Mouse (Mus musculus): ENCODE data around the gene Ppil1. TPM values are rescaled to one million over a fixed set of nuclear protein-coding genes. Genes with fewer than 3 reads are reported as not detected.

The Ppil1 gene
- polyA plus RNA-seq, 1 experiment from 2014 or later: 178 TPM

Other genes with a start within 250 kb of the Ppil1 start
- gene Srsf3, start 231.6 kb downstream of the Ppil1 start, polyA plus RNA-seq (2016; fragmentation: Nextera tagmentation; extraction: Ambion mirVana): 798 and 826 TPM in 2 replicates
- gene Cdkn1a, start 173.2 kb downstream of the Ppil1 start, polyA plus RNA-seq (2016; fragmentation: Nextera tagmentation; extraction: Ambion mirVana): 54.1 and 59.9 TPM in 2 replicates
- gene Rab44, start 150.0 kb downstream of the Ppil1 start, polyA plus RNA-seq (2016; fragmentation: Nextera tagmentation; extraction: Ambion mirVana): 0.14 and 0.26 TPM in 2 replicates
- 5.6 and 6.4 TPM in 2 replicates for gene Cpne5, start 26.0 kb downstream of the Ppil1 start, polyA plus RNA-seq (2016; fragmentation: Nextera tagmentation; extraction: Ambion mirVana)
- 45.7 and 52.8 TPM in 2 replicates for gene BC004004, start 4.6 kb upstream of the Ppil1 start, polyA plus RNA-seq (2016; fragmentation: Nextera tagmentation; extraction: Ambion mirVana)
- gene Pi16, start 53.5 kb upstream of the Ppil1 start, polyA plus RNA-seq (2016; fragmentation: Nextera tagmentation; extraction: Ambion mirVana): 0.38 and 0.51 TPM in 2 replicates
- 368 and 379 TPM in 2 replicates for gene Mtch1, start 83.7 kb upstream of the Ppil1 start, polyA plus RNA-seq (2016; fragmentation: Nextera tagmentation; extraction: Ambion mirVana)
- 5.6 and 7.1 TPM in 2 replicates for gene Fgd2, start 96.7 kb upstream of the Ppil1 start, polyA plus RNA-seq (2016; fragmentation: Nextera tagmentation; extraction: Ambion mirVana)
- 21.4 and 24.2 TPM in 2 replicates for gene Pim1, start 226.6 kb upstream of the Ppil1 start, polyA plus RNA-seq (2016; fragmentation: Nextera tagmentation; extraction: Ambion mirVana)

Data from limb, embryonic 12.5 days (tissue).